Mouse (Mus musculus) midbrain, embryonic 15.5 days (tissue): Measurements from ENCODE around the gene Trim11. TPM values are rescaled to one million over a fixed set of nuclear protein-coding genes. Genes with fewer than 3 reads are reported as not detected.

Source experiments
- ATAC-seq: fragments of 200-750 bp; cut with Nextera tagmentation; replicated peaks from 2 replicates; pipeline ENCODE4 v1.8.0; 2017; ENCODE audit warnings: moderate TSS enrichment
- H3K27ac ChIP-seq: fragments of 300-500 bp; sonication (generic); 2 replicates; pipeline ENCODE4 v1.5.1; 2015; ENCODE audit warnings: mild to moderate bottlenecking, inconsistent platforms
- H3K27me3 ChIP-seq: fragments of 300-500 bp; sonication (generic); replicated peaks from 2 replicates; pipeline ENCODE4 v1.6.1; 2015; ENCODE audit warnings: inconsistent platforms
- H3K36me3 ChIP-seq: fragments of 300-500 bp; sonication (generic); replicated peaks from 2 replicates; pipeline ENCODE4 v1.6.1; 2015; ENCODE audit warnings: inconsistent platforms
- H3K4me1 ChIP-seq: fragments of 300-500 bp; sonication (generic); 2 replicates; pipeline ENCODE4 v1.6.1; 2015; ENCODE audit warnings: inconsistent platforms
- H3K4me2 ChIP-seq: fragments of 300-500 bp; sonication (generic); 2 replicates; pipeline ENCODE4 v1.6.1; 2015; ENCODE audit warnings: inconsistent platforms, mild to moderate bottlenecking, moderate library complexity
- H3K4me3 ChIP-seq: fragments of 300-500 bp; sonication (generic); 2 replicates; pipeline ENCODE4 v1.5.1; 2015; ENCODE audit warnings: mild to moderate bottlenecking, inconsistent platforms
- H3K9ac ChIP-seq: fragments of 300-500 bp; sonication (generic); 2 replicates; pipeline ENCODE4 v1.6.1; 2015; ENCODE audit warnings: mild to moderate bottlenecking, inconsistent platforms
- H3K9me3 ChIP-seq: fragments of 300-500 bp; sonication (generic); 2 replicates; pipeline ENCODE4 v1.6.1; 2016; ENCODE audit warnings: inconsistent platforms
- WGBS: fragments of 180-500 bp; shearing (Covaris S2); methylation state at CpG from one replicate; pipeline ENCODE4 v1.1.7; 2015; ENCODE audit warnings: mixed read lengths; 5-methylcytosine and 5-hydroxymethylcytosine counted together
- microRNA-seq: library from miRNA; unstranded; fragments of <30 nt; microRNA quantifications from one replicate; pipeline ENCODE4, GENCODE M21; 2016
- polyA plus RNA-seq: library from polyadenylated mRNA; unstranded; fragments of >200 nt; fragmentation: Nextera tagmentation; extraction: Ambion mirVana; gene quantifications from 2 replicates; pipeline ENCODE4 v1.2.1, GENCODE M21; 2015

Trim11 gene
- polyA plus RNA-seq, 1 experiment from 2014 or later: 22.1 TPM

- peaks cover 10% of the 10 kb centered on the region for H3K27me3 ChIP-seq
- no peak overlapping the region for H3K4me3 ChIP-seq
- H3K9me3 ChIP-seq: no peaks in the 10 kb centered on the region
- no peak overlapping the region for H3K9ac ChIP-seq
- H3K4me2 ChIP-seq: no peak overlapping the region
- WGBS: 85% methylated on average over 6 of the region's 6 CpGs
- no peaks in the 10 kb centered on the region for H3K4me1 ChIP-seq
- no peak overlapping the region for H3K27ac ChIP-seq
- H3K36me3 ChIP-seq: no peaks in the 10 kb centered on the region
- no peak for ATAC-seq
These were observed 21.9 kb downstream of the Trim11 start for GRCm38 (mm10) chr11:58999830-59000229.

GRCm38 (mm10) chr11:59000635-59001034 lies 22.7 kb downstream of the Trim11 start:
- Histone ChIP-seq H3K4me1 (no peaks in the 10 kb centered on the region), H3K9ac (no peak overlapping the region), H3K36me3 (no peaks in the 10 kb centered on the region), H3K27ac (no peak overlapping the region), H3K9me3 (no peaks in the 10 kb centered on the region), H3K4me2 (no peak overlapping the region), H3K27me3 (peaks cover 2% of the 10 kb centered on the region; the same call in 1 of the 2 replicates), H3K4me3 (no peak overlapping the region)
- 91% methylated on average over 21 of the region's 21 CpGs for WGBS
- no peak for ATAC-seq

- Histone ChIP-seq H3K9me3 (no peaks in the 10 kb centered on the region), H3K27me3 (no peaks in the 10 kb centered on the region), H3K4me2 (no peak overlapping the region), H3K9ac (no peak overlapping the region), H3K4me1 (no peaks in the 10 kb centered on the region), H3K27ac (no peak overlapping the region), H3K36me3 (no peaks in the 10 kb centered on the region), H3K4me3 (no peak overlapping the region)
- WGBS: 85% methylated on average over 7 of the region's 7 CpGs
- ATAC-seq: no peak
These were observed 24.6 kb downstream of the Trim11 start for GRCm38 (mm10) chr11:59002327-59003079.

- no peak overlapping the region for H3K4me2 ChIP-seq
- no peaks in the 10 kb centered on the region for H3K36me3 ChIP-seq
- ATAC-seq: no peak
- no peaks in the 10 kb centered on the region for H3K9me3 ChIP-seq
- H3K4me3 ChIP-seq: no peak overlapping the region
- H3K27me3 ChIP-seq: no peaks in the 10 kb centered on the region
- H3K4me1 ChIP-seq: no peaks in the 10 kb centered on the region
- 38% methylated on average over 9 of the region's 9 CpGs for whole genome bisulfite sequencing
- H3K27ac ChIP-seq: no peak overlapping the region
- H3K9ac ChIP-seq: no peak overlapping the region
These were observed 37.2 kb downstream of the Trim11 start for GRCm38 (mm10) chr11:59015052-59015451.

- Histone ChIP-seq H3K36me3 (no peaks in the 10 kb centered on the region), H3K9me3 (no peaks in the 10 kb centered on the region), H3K27ac (no peak overlapping the region), H3K27me3 (no peaks in the 10 kb centered on the region), H3K4me2 (no peak overlapping the region), H3K9ac (no peak overlapping the region), H3K4me3 (no peak overlapping the region), H3K4me1 (no peaks in the 10 kb centered on the region)
- ATAC-seq: no peak
- 84% methylated on average over 6 of the region's 6 CpGs for WGBS
These were observed 48.5 kb downstream of the Trim11 start for GRCm38 (mm10) chr11:59026411-59026810.

- no peaks in the 10 kb centered on the region for H3K36me3 ChIP-seq
- H3K4me2 ChIP-seq: no peak overlapping the region
- no peak overlapping the region for H3K4me3 ChIP-seq
- no peaks in the 10 kb centered on the region for H3K4me1 ChIP-seq
- H3K9ac ChIP-seq: no peak overlapping the region
- H3K9me3 ChIP-seq: no peaks in the 10 kb centered on the region
- no peak for ATAC-seq
- WGBS: 88% methylated on average over 13 of the region's 13 CpGs
- no peak overlapping the region for H3K27ac ChIP-seq
- no peaks in the 10 kb centered on the region for H3K27me3 ChIP-seq
These were observed 51.1 kb downstream of the Trim11 start for GRCm38 (mm10) chr11:59029003-59029402.

Small RNA genes lying within 50 kb of the gene (microRNA-seq; reads per million reads assigned to microRNA genes)
- not detected for gene Gm44313

Other genes starting within 250 kb of the Trim11 start
- 0.08 and 0.44 TPM in 2 replicates for gene Olfr317, start 238.9 kb upstream of the Trim11 start, polyA plus RNA-seq
- gene Olfr316, start 225.4 kb upstream of the Trim11 start, polyA plus RNA-seq: not detected in 2 replicates
- gene Olfr315, start 204.9 kb upstream of the Trim11 start, polyA plus RNA-seq: not detected in 2 replicates
- not detected in 2 replicates for gene Olfr314, start 195.1 kb upstream of the Trim11 start, polyA plus RNA-seq
- gene Fam183b, start 176.1 kb upstream of the Trim11 start, polyA plus RNA-seq: 12.2 and 13.4 TPM in 2 replicates
- not detected in 2 replicates for gene Olfr313, start 163.1 kb upstream of the Trim11 start, polyA plus RNA-seq
- 0.04 TPM in 1 of 2 replicates, not detected in the other for gene Olfr312, start 148.9 kb upstream of the Trim11 start, polyA plus RNA-seq
- gene Olfr311, start 138.8 kb upstream of the Trim11 start, polyA plus RNA-seq: not detected in 2 replicates
- 24.7 and 25.4 TPM in 2 replicates for gene Gm12258, start 130.9 kb upstream of the Trim11 start, polyA plus RNA-seq
- 14.1 and 14.2 TPM in 2 replicates for gene 2810021J22Rik, start 110.9 kb upstream of the Trim11 start, polyA plus RNA-seq
- gene Zfp39, start 73.9 kb upstream of the Trim11 start, polyA plus RNA-seq: 7.1 TPM in 2 replicates
- not detected in 2 replicates for gene Btnl10, start 60.2 kb upstream of the Trim11 start, polyA plus RNA-seq
- gene Rnf187, start 39.2 kb upstream of the Trim11 start, polyA plus RNA-seq: 626 and 662 TPM in 2 replicates
- 311 and 338 TPM in 2 replicates for gene Hist3h2ba, start 29.2 kb upstream of the Trim11 start, polyA plus RNA-seq
- 119 and 121 TPM in 2 replicates for gene Hist3h2a, start 23.4 kb upstream of the Trim11 start, polyA plus RNA-seq
- gene Trim17, start 23.4 kb upstream of the Trim11 start, polyA plus RNA-seq: 1.5 and 2.0 TPM in 2 replicates
- 0.28 and 0.38 TPM in 2 replicates for gene Obscn, start 158.3 kb downstream of the Trim11 start, polyA plus RNA-seq
- gene Iba57, start 185.6 kb downstream of the Trim11 start, polyA plus RNA-seq: 7.2 and 8.7 TPM in 2 replicates
- gene Gjc2, start 205.1 kb downstream of the Trim11 start, polyA plus RNA-seq: 0.13 and 0.28 TPM in 2 replicates
- gene Guk1, start 214.1 kb downstream of the Trim11 start, polyA plus RNA-seq: 232 and 257 TPM in 2 replicates
- gene Mrpl55, start 224.4 kb downstream of the Trim11 start, polyA plus RNA-seq: 89.8 and 93.2 TPM in 2 replicates
- gene 2310033P09Rik, start 230.2 kb downstream of the Trim11 start, polyA plus RNA-seq: 24.3 and 27.7 TPM in 2 replicates